Mouse (Mus musculus) Muller cell, postnatal 12 days (primary cell): Measurements from ENCODE around the gene Saysd1.

Experiments
- DNase-seq: peaks from one replicate; pipeline ENCODE4 v3.0.0-alpha.2; 2015; ENCODE audit errors: inconsistent ontology term

The Saysd1 gene

DNA sequence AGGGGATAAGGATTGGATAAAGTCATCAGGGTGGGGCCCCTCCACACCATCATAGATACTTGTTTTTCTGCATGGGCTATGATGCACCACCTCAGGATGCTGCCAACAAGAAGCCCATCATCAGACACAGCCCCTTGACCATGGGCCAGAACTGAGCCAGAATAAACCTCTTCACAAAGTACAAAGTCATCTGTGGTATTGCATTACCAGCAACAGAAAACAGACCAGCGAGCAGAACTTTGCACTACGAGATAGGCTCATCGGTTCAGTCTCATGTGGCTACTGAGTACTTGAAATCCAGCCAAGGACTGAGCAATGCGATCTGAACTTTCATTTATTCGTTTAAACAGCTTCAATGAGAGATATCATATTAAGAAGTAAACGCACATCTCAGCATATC, 24.4 kb upstream of the Saysd1 start:
- no peak for DNase-seq

DNA sequence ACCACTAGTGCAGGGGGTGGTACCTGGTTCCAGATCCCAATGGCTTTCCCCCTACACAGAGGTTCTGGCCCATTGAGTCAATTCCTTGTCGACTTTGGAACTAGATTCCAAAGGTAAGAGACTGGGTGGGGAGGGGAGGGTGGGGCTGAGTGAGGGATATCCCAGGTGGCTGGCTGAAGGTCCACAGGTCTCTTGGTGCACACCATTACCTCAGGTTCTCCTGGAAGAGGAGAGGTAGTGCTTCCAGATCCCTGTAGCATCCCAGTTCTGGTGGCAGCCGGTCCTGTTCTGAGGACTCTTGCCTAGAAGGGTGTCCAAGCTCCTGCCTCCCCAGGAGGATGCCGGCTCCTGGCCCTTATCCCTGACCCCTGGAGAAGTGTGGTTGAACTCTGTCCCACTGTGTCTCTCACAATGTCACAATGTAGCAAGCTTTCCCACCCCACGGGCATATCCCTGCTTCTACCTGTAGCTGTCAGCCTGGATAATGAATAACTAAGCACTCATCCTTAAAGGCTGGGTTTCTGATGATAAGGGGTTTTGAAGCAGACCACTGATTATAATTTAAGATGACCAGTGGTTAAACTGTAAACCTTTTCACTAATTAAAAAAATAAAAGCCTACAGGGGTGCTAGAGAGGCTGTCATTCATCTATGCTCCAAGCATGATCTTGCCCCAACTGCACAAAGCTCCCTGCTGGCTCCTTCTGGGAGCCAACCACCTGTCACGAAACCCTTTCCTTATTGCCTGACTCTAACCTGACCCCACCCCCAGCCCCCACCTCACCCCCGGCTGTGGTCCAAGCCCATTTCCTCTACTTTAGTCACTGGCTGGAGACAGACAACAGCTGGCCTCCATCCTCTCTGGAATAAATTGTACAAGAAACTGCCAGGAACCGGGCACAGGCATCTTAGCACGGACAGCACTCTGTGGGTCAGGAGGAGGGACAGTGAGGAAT, 20.7 kb upstream of the Saysd1 start:
- DNase-seq, result no peak

DNA sequence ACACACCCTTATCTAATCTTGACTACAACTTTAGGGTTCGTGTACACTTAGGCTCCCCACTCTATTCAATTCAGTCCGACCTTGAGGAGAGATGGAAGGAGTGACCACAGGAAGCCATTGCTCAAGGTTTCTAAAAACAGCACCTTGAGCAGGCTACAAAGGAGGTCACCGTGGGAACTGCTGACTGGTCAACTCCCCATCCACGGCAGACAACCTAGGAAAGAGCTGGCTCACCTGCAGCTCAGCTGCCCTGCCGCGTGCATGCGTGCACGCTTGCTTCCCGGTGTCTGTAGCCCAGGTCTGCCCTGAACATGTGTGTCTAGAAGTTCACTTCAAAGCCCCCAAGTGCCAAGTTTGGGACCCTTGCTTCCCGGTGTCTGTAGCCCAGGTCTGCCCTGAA, 19.3 kb upstream of the Saysd1 start:
- DNase-seq, result no peak

DNA sequence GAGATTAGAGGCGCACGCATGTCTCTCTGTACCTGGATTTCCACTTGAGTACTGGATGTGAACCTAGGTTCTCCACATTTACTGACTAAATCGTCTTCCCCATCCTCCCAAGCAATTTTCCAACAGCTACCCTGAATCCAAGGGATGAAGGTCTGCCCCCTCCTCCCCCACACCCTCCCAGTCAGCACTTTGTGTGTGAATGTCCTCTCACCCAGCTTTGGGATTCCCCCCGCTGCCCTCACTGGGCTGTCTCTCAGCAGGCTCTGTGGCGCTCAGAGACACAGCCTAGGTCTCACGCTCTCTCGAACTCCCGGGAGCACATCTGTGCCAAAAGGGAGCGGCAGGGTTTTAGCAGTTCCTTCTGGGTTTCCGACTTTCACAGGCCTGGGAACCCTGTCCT, 17.4 kb upstream of the Saysd1 start:
- no peak for DNase-seq

DNA sequence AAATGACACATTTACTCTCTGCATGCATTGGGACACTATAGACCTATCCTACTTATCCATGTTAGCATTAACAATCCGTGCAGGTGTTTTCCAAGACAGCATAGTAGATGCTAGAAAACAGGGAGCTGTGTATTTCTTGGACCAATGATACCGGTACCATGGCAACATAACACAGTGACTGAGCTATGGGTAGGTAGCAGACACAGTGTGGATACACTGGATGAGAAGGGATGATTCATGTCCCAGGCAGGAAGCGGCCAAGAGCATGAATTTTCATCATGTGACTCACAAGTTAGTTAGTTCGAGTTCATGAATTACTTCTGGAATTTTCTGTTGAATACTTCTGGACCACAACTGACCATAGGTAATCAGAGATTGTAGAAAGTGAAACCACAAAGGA, 16.6 kb upstream of the Saysd1 start:
- DNase-seq, result peak; percentile 84

DNA sequence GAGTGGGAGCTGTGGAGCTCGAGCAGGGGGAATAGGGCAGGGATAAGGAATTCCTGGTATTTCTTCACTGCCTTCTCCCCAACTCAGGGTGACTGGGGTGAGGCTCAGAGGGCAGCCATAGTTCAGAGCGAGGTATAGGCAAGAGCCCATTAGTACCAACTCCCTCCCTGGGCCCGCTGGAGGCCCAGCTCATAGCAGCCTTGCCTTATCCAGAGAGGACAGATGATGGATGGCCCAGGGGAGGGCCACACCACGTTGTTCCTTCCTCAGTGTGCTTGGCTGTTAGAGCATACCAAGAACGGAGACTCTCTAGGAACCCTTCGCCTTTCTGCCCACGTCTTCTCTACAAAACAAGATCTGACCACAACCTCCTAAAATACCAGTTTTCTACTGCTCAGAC, 15.9 kb upstream of the Saysd1 start:
- DNase-seq, result no peak

DNA sequence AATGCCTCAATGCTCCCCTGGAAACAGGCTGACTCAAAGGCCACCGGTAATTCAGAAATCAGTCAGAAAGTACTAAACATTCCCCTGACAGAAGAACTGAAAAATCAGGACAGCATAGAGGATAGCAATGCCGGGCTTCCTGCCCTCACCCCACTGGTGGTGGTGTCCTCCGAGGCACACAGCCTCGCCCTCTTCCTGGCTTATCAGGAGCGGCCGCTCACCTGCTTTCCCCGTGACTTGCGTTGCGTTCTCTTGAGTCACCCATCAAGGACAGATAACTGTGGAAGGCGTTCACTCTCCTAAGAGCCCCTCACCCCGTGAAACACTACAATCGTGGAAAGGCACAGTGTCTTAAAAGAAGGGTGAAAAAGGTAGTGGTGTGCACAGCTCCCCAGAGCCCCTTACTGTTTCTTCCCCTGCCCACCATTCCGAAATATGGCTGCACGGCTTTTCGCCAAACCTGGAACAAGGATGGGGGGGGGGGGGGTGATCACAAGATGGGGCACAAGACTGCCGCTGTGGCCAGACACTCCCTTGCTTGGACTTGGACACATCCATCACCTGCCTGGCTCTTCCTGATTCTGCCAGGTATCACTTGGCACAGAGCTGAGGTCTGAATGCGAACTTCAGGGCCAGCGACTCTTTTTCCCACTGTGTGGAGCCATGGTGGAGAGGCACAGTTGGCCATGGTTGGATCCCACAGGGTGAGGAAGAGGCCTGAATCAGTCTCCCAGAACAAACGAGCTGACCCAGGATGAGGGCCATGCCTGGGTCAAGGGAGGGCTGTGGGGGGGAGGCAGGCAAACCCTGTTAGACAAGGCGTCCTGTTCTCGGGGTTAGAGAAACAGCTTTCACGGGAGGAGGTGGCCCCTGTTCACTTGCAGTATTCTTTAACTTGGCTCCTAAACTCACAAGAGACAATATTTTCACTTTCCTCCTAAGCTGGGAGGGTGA, 11.1 kb upstream of the Saysd1 start:
- no peak for DNase-seq

DNA sequence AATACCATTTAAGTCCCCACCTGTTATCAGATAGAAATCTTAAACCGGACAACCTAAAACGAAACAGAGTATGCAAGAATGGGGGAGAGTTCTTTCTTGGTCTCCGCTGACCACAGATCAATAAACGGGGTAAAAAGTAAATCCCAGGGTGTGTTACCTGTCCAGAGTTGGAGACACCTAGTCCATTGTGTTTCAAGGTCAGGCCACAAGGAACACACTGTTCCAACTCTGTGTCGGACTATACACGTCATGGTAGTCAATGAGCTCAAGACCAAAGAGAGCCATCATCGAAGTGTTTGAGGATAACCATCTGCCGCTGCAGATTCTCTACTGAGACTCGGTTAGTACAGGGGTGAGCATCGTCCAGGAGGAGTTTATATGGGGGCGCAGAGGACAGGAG, 10.2 kb upstream of the Saysd1 start:
- DNase-seq, result no peak

DNA sequence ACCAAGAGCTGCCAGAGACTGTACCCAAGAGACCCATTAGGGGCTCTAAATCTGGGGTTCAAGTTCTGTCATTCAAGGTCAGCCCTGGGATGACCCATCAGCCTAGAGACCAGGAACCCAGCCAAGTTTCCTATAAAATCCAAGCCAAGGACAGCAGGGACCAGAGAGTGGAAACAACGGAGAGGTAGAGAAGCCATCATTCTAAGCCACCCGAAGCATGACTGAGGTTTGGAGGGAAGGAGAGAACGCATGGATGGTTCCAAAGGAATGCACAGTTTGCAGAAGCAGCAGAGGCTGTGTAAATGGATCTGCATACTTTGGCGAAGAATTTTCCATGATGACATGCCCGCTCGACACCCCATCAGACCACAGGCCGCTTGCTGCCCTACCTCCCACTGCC, 9.5 kb upstream of the Saysd1 start:
- peak; percentile 53 for DNase-seq

DNA sequence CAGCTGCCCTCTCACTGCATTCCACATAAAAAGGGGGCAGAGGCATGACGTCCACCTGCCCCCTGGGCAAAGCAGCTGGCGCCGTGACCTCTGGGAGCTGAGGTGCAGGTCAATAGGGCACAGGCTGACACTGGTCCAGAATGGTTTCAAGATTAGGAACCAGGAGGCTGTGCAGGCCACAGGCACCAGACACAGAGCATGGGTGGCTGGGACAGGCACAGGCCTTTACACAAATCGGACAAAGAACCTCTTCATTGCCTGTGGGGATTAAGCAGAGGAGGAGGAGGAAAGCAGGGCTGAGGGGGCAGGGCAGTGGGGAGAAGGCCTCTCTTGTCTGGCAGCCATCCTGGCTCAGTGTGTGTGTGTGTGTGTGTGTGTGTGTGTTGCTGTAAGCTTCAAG, 5.8 kb upstream of the Saysd1 start:
- DNase-seq, result no peak

DNA sequence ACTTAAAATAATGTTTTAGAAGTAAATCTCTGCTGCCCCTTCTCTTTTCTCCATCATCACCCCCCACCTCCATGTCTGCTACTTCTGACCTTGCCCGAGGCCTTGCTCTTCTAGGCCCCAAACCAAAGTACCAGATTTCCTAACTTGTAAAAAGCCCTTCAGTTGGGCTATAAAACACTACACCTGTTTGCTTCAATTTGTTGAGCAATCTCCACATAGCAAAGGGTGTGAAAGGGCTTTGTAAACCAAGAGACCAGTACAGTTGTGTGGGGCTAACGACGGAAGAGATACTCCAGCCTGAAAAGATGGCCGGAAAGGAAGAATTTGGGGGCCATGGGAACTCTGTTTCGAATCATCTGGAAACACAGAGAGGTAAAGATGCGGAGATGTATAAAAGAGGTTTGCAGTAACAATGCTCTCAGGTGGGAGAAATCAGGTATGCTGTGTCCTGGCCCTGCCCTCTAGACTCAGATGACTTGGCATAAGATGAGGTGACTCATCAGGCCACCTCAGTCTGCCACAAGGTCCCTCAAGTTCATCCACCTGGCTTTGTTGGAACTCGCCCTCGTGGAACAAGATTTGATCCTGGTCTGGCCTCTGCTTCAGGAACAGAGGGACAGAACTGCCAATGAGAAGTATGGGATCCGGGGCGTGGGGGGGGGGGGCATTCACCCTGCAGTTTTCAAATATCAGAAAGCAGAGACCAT, 3.2 kb downstream of the Saysd1 start:
- no peak for DNase-seq

DNA sequence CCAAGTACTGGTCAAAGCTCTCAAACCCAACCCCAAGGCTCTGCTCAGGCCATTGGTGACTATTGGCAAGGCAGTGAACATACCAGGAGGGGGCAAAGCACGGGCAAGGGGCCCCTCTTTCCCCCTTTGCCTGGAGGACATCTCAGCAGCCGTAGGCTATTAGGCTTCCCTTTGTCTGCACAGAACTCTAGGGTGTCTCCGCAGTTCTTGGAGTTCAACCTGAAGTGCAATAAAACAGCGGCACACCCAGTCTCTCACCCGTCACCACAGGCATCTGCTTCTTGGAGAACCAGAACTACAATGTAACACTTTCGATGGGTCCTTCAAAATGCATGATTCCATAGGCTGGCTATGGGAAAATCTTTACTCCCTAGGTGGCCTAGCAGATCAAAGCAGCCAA, 10.2 kb downstream of the Saysd1 start:
- DNase-seq, result no peak

DNA sequence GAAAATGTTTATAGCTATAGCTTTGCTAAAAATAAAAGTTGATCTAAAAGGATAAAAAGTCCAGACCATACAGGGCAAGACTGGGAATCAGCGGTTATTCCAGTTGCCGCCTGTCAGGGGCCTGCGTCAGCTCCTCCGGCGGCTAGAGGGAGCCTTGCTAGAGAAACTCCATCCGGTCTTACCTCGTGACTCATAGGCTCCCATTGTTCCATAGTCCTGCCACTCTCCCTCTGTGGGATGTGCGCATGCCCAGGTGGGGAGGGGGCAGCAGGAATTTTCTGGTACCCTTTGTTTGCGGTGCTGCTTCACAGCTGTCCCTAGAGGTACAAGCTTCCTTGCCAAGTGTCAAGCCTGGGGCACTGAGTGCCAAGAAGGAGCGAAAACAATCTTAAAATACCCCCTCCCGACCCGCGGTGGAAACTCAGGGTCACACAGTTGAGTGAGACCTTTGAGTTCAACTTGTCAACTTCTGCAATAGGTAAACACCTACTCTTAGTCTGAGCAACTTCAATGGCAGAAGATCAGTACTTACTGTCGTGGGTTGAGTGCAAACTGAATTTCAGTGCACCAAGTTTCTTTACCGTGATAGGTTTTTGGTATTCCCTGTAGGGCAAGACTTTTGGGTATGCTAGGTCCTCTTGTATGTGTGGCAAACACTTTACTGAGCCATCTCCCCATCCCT, 10.8 kb downstream of the Saysd1 start:
- no peak for DNase-seq

DNA sequence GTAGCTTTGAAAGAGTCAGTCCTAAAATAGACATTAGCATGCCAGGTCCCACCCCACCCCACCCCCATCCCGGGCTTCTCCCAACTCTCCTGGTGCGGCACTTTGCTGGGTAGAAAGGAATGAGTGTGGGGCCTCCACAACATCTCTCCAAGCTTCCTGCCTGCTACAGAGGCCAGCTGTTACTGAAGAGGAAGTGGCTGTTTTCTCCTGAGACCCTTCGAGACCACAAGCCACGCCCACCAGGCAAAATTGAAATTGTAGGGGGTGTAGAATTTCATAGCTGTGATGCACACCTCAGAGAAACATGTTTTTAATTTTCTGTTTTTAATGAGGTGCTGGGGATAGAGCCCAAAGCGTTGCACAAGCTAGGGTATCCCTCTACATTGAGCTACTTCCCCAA, 17.5 kb downstream of the Saysd1 start:
- no peak for DNase-seq

DNA sequence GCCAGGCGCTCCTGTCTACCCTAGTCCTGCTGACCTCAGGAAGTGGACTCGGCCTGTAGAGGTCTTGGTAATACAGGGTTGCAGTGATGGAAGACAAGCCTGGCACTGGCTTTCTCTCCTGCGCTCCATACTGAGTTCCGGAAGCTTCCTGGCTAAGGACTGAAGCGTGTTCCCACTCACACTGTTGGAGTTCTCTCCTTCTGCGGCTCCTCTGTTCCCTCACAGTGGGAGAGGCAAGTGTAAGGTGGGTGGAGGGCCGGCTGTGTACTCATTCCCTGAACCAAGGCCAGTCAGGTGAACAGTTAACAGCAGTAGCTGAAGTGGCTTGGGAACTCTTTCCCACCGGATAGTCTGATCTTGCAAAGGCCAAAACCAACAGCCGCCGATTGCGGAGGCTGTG, 18.3 kb downstream of the Saysd1 start:
- DNase-seq, result no peak

DNA sequence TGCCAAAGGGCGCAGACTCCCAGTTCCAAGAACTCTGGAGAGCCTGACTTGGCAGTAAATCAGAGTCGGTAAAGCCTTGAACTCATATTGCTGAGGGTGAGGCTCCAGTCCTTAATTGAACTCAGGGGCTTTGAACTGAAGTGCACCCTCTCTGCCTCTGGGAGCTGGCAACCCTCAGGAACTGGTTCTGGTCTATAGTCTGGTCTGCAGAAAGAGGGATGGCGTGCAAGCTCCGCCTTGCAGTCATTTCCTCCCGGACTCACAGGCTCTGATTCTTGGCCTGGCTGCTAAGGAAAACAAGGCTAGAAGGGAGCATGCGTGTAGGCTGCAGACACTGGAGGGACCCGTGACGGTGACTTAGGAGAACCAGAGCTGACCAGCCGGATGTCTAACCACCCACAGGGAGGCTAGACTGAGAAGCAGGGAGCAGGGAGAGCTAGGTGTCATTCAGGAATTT, 22.2 kb downstream of the Saysd1 start:
- DNase-seq, result no peak

DNA sequence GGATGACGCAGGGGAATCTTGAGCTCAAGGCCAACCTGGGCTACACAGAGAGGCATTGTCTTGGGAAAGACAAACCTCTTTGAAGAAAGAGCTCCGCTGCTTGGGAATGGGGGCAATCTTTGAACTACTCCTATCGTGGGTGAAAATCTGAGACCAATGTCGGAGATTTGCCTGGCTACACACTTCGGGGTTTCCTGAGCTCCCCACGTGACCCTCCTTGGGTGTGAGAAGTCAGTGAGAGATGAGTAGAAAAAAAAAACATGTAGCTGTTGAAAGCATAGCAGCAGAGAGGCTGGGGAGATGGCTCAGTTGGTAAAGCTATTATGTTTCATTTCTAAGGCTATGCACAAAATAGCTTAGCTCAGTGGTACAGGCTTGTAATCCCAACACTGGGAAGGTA, 23.4 kb downstream of the Saysd1 start:
- no peak for DNase-seq

DNA sequence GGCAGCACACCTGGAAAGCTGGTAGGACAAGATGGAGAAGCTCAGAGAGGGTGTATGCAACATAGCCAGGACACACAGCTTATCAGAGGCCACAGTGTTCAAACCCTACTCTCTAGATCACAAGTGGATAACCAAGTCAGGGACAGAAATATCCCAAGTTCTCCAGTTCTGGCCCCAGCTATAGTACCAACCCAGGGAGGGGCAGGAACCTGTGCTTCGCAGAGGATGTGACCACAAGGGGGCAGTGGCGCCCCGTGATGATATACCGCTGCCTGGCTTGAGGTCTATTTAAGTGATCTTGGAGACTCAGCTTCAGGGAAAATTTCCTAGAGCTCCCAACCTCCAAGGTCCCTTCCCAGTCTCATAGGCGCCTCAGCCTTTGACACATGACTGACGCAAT, 24.4 kb downstream of the Saysd1 start:
- peak; percentile 79 for DNase-seq

DNA sequence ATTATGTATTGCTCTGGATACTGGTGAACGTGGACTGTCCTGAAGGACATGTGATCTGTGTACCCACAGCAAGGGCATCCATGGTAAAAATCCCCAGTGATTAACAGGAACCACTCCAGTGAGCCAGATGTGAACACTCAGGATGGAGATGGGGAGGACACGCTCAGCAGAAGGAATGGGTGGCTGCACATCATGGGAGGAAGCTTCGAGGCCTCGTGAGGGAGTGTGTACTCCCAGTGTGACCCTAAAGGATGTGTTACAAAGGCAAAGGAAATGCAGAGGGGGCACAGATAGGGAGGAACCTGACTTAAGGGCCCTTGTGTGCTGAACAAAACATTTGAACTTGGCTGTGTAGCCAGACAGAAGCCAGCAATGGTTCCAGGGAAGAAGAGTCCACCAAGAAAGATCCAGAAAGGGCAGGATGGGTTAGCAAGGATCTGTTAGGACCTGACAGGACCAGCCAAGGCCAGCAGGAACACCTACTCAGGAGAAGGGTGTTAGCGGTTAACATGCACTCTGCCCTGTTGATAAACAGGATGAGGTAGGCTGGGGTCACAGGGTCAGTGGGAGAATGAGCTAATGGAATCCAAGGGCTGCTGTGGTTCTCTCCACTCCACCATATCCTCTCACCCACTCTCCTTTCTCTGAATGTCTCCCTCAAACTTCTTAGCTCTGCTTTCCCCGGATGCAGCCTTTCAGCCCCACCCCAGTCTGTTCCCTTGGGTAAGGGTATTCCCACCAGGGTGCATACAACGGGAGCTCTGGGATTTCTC, 25.0 kb downstream of the Saysd1 start:
- DNase-seq, result peak; percentile 6

DNA sequence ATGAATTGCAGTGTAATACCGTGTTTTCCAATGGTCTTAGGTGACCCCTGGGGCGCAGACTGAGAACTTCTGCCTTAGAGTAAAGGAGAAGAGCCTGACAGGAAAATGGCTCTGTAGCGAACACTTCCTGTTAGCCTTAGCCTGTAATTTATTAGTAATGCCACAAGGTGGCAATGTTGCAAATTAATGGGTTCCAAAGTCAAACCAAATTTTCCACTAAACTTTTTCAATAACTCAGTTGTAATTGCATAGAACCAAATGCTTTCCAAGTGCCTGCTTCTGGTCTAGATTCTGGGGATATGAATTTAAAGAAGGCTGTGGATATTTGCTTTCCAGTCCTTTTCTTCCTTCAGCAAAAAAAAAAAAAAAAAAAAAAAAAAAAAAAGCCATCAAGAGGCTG, 26.1 kb downstream of the Saysd1 start:
- DNase-seq, result no peak

DNA sequence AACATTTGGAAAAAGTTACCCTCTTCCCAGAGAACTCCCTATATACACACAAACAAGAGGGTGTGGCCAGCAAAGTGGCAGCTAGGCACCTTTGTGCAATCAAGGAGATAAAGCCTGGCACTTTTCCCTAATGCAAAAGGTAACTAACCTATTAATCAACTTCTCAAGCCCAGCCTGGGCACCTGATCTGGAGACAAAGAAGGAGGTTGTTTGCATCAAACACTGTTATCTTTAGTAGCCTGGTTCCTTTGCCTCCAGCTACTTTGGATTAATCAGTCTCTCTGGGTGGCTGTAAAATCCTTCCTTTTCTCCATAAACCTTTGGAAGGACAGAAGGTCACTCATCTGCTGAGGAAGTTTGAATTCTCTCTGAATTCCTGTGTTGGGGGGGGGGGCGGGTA, 27.4 kb downstream of the Saysd1 start:
- no peak for DNase-seq
